Mouse (Mus musculus) duodenum, adult 2 months (tissue): Measurements from ENCODE around the gene H1fx. TPM values are rescaled to one million over a fixed set of nuclear protein-coding genes. Genes with fewer than 3 reads are reported as not detected.

Source experiments
- polyA plus RNA-seq: library from polyadenylated mRNA; depleted of rRNA; stranded (reverse); fragments of >200 nt; gene quantifications from 2 replicates; pipeline ENCODE4 v1.2.3, GENCODE M21; 2012; ENCODE audit warnings: low replicate concordance; rRNA removed

The H1fx gene
- 4.7 and 8.7 TPM in 2 replicates for polyA plus RNA-seq

GRCm38 (mm10) chr6:87981547-87982256 lies at the start of gene H1fx:
H1fx (minus strand) TSS chr6:87981637.

Other genes with a start within 250 kb of the H1fx start
- gene Gp9, start 203.6 kb downstream of the H1fx start, polyA plus RNA-seq: 0.13 and 2.5 TPM in 2 replicates
- gene Rab43, start 169.5 kb downstream of the H1fx start, polyA plus RNA-seq: 66.3 and 85.2 TPM in 2 replicates
- gene Gm45140, start 145.8 kb downstream of the H1fx start, polyA plus RNA-seq: 0.09 and 0.24 TPM in 2 replicates
- 1.8 and 3.5 TPM in 2 replicates for gene Isy1, start 142.8 kb downstream of the H1fx start, polyA plus RNA-seq
- gene Cnbp, start 130.5 kb downstream of the H1fx start, polyA plus RNA-seq: 36.8 and 51.6 TPM in 2 replicates
- gene Copg1, start 93.8 kb downstream of the H1fx start, polyA plus RNA-seq: 39.1 and 42.3 TPM in 2 replicates
- gene Hmces, start 67.7 kb downstream of the H1fx start, polyA plus RNA-seq: 10.2 and 14.0 TPM in 2 replicates
- gene Rab7, start 63.6 kb upstream of the H1fx start, polyA plus RNA-seq: 59.3 and 60.8 TPM in 2 replicates
- 93.7 and 135 TPM in 2 replicates for gene Rpn1, start 102.8 kb upstream of the H1fx start, polyA plus RNA-seq
- 9.8 and 10.4 TPM in 2 replicates for gene Gata2, start 212.3 kb upstream of the H1fx start, polyA plus RNA-seq
- gene Dnajb8, start 240.6 kb upstream of the H1fx start, polyA plus RNA-seq: not detected in 2 replicates